Mouse (Mus musculus) frontal cortex, adult 2 months (tissue): ENCODE data around the gene Trim38. TPM values are rescaled to one million over a fixed set of nuclear protein-coding genes. Genes with fewer than 3 reads are reported as not detected.
"Not testable (repeated sequence)": the region's sequence is repeated elsewhere in the genome, so short reads cannot be mapped to it uniquely, and the experiment has no call there.

ENCODE experiments used
- DNase-seq, 2 experiments: peaks; one replicate each; pipeline ENCODE4 v3.0.0; 2022; ENCODE audit warnings: low spot score in 1 of 2; ENCODE audit errors: extremely low spot score in 1 of 2
- polyA plus RNA-seq: library from polyadenylated mRNA; depleted of rRNA; stranded (reverse); fragments of >200 nt; gene quantifications from 2 replicates; pipeline ENCODE4 v1.2.3, GENCODE M21; 2012; rRNA removed

Trim38 gene
- 0.24 and 0.40 TPM in 2 replicates for polyA plus RNA-seq

- not testable (repeated sequence) for DNase-seq
Measured at GRCm38 (mm10) chr13:23769613-23770012, at the start of gene Trim38. Gene Trim38, plus strand, starts transcription at chr13:23769913.

GRCm38 (mm10) chr13:23724239-23724638 is 45.5 kb upstream of the Trim38 start:
- DNase-seq, result no peak

- DNase-seq, result no peak
Measured at GRCm38 (mm10) chr13:23725213-23725612, 44.5 kb upstream of the Trim38 start.

- DNase-seq, result no peak
Measured at GRCm38 (mm10) chr13:23728472-23729191, 41.1 kb upstream of the Trim38 start.

- no peak for DNase-seq
Measured at GRCm38 (mm10) chr13:23729192-23729525, 40.6 kb upstream of the Trim38 start.

GRCm38 (mm10) chr13:23729706-23730105 is 40.0 kb upstream of the Trim38 start:
- no peak for DNase-seq

- no peak for DNase-seq
Measured at GRCm38 (mm10) chr13:23730479-23730878, 39.2 kb upstream of the Trim38 start.

- DNase-seq, result peak in 1 of 2 experiments; percentile 75
Measured at GRCm38 (mm10) chr13:23732156-23732804, 37.4 kb upstream of the Trim38 start.

GRCm38 (mm10) chr13:23737091-23737490 is 32.6 kb upstream of the Trim38 start:
- no peak for DNase-seq

GRCm38 (mm10) chr13:23738041-23738440 is 31.7 kb upstream of the Trim38 start:
- no peak for DNase-seq

- DNase-seq, result peak; percentile 78 to 91
Measured at GRCm38 (mm10) chr13:23738677-23739068, 31.0 kb upstream of the Trim38 start, which contains the start of gene Hist1h1c. Gene Hist1h1c, plus strand, starts transcription at chr13:23738808.

GRCm38 (mm10) chr13:23739069-23739921 is 30.4 kb upstream of the Trim38 start:
- DNase-seq, result peak; percentile 96 to 97

GRCm38 (mm10) chr13:23739922-23740252 is 29.8 kb upstream of the Trim38 start:
- no peak for DNase-seq

GRCm38 (mm10) chr13:23740256-23740840 is 29.4 kb upstream of the Trim38 start:
- no peak for DNase-seq

- DNase-seq, result no peak
Measured at GRCm38 (mm10) chr13:23740910-23741309, 28.8 kb upstream of the Trim38 start.

GRCm38 (mm10) chr13:23742007-23742406 is 27.7 kb upstream of the Trim38 start:
- DNase-seq, result no peak

- DNase-seq, result no peak
Measured at GRCm38 (mm10) chr13:23743215-23743614, 26.5 kb upstream of the Trim38 start.

GRCm38 (mm10) chr13:23743963-23744362 is 25.8 kb upstream of the Trim38 start:
- no peak for DNase-seq

- DNase-seq, result no peak
Measured at GRCm38 (mm10) chr13:23744421-23745380, 25.0 kb upstream of the Trim38 start.
